Mouse (Mus musculus): ENCODE results near the gene Pnck. TPM values are rescaled to one million over a fixed set of nuclear protein-coding genes. Genes with fewer than 3 reads are reported as not detected.

The Pnck gene
- 11.6 and 12.9 TPM in 2 replicates for polyA plus RNA-seq (2014; fragmentation: Nextera tagmentation; extraction: Ambion mirVana)

DNA sequence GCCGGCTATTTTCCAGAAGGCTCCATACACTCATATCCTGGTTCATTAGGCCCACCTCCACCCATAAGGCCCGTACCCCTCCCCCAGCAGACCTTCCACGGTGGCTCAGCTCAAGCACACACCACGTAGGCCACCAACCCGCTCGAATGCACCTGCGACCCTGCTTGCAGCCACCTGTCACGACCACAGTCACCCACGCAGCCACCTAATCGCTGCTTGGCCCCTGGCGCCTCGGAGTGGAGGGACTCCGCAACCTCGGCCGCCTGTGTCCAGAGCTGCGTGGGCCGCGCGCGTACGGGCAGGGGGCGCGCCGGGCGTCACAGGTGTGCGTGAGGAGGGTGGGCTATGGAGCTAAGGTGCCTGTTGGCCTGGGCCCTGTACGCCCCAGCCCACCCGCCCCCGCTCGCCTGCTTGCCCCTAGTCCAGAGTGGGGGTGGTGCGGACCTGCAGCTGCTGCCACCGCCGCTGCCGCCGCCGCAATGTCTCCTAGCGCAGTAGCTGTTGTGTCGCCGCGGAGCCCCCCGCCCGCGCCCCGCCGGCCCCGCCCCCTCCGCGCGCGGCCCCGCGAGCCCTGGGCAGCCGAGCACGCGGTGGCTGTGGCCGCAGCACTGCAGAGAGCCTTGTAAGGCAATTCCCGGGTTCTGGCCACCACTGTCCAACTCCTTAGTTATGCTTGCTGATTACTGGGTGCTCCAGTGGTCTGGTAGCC, at the start of gene Pnck:
Gene Pnck (minus strand): TSS at position 543 of the 709 bp plus-strand sequence.
- H3K9ac ChIP-seq (ENCODE audit: low read length), result peak within 1 kb of the TSS; percentile 72
- 21% methylated on average over 50 of the region's 57 CpGs for WGBS
- H3K4me3 ChIP-seq (ENCODE audit: control insufficient read depth in 1 of 2, insufficient read depth in 1 of 2, low read depth in 1 of 2, low read length in 2 of 2), result peak within 1 kb of the TSS; percentile 46 to 47
- no peaks in the 10 kb centered on the region for H3K9me3 ChIP-seq (ENCODE audit: control insufficient read depth, low read length)
- 0 out of 2 replicates have a peak, but pooled peaks have one; percentile 37 for ATAC-seq (ENCODE audit: insufficient number of reproducible peaks, insufficient read depth, low FRiP score, low read depth)
- H3K4me1 ChIP-seq (ENCODE audit: control insufficient read depth in 2 of 2, insufficient read depth in 2 of 2, low read length in 2 of 2), result no peaks in the 10 kb centered on the region; a peak in 1 of 4 replicates
- peak within 1 kb of the TSS; percentile 77 for H3K4me2 ChIP-seq (ENCODE audit: low read length)
- H3K36me3 ChIP-seq (ENCODE audit: control insufficient read depth, insufficient read depth, low read length), result no peaks in the 10 kb centered on the region
- no peak within 1 kb of the TSS for H3K27ac ChIP-seq (replicated peaks in 1 of 2; ENCODE audit: control insufficient read depth in 1 of 2, insufficient read depth in 1 of 2, low read depth in 2 of 2, low read length in 2 of 2)
- no peaks in the 10 kb centered on the region for H3K27me3 ChIP-seq (ENCODE audit: control insufficient read depth, insufficient read depth, low read length)

DNA sequence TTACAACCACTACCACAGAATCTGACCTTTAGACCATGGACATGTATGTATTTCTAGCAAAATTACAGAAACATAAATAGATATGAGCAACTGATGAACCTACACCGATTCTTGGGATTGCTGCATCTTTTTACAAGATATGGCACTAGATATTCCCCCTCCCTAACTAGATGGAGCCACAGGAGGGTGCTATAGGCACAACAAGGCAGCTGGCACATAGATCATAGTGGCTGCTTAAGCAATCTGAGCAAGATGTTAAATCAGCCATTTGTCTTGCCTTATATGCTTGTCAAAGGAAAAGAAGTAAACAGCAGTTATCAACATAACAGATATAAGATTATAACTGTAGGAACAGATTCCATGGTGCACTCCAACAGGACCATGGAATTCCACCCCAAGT, 40.6 kb upstream of the Pnck start:
- Histone ChIP-seq H3K9me3 (ENCODE audit: control insufficient read depth, low read length) (no peaks in the 10 kb centered on the region), H3K4me3 (ENCODE audit: control insufficient read depth in 1 of 2, insufficient read depth in 1 of 2, low read depth in 1 of 2, low read length in 2 of 2) (no peak overlapping the region), H3K27me3 (ENCODE audit: control insufficient read depth, insufficient read depth, low read length) (no peaks in the 10 kb centered on the region), H3K4me1 (ENCODE audit: control insufficient read depth in 2 of 2, insufficient read depth in 2 of 2, low read length in 2 of 2) (no peaks in the 10 kb centered on the region), H3K36me3 (ENCODE audit: control insufficient read depth, insufficient read depth, low read length) (peaks cover 23% of the 10 kb centered on the region), H3K9ac (ENCODE audit: low read length) (no peak overlapping the region), H3K27ac (replicated peaks in 1 of 2; ENCODE audit: control insufficient read depth in 1 of 2, insufficient read depth in 1 of 2, low read depth in 2 of 2, low read length in 2 of 2) (no peak overlapping the region), H3K4me2 (ENCODE audit: low read length) (no peak overlapping the region)
- no peak for ATAC-seq (ENCODE audit: insufficient number of reproducible peaks, insufficient read depth, low FRiP score, low read depth)
- 77% methylated on average over 1 of the region's 1 CpGs for WGBS

DNA sequence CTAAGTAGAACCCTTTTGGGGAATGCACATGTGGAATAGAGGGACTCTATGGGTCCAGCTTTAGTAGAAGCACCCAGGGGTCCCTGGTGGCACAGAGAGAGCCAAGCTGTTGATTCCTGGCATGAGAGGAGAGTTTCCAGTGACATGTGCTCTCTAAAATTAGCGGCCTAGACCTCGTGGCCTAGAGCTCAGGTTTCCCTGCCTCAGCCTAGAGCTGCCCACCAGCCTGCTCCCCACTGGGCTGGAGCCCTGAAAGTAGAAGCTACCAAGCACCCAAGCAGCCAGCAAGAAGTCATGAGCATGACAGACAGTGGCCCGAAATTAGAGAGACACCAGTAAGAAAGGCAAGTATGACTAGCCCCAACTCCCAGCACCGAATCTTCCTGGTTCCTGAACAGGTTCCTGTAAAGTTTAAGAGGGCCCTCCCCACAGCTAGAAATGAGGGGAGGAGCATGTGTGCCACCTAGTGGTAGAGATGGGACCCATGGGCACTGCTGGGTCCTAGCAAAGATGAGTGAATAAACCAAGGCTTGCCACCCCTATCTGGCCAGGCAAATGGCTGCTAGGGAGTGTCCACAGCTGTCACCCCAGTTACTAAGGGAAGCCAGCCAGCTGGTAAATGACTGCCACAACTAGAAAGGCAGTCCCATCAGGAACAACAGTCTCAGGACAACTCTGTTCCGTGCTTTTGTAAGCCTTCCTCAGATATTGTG, 31.2 kb upstream of the Pnck start:
- Histone ChIP-seq H3K4me1 (ENCODE audit: control insufficient read depth in 2 of 2, insufficient read depth in 2 of 2, low read length in 2 of 2) (peaks cover 0 to 3% of the 10 kb centered on the region in 2 experiments; a peak in 2 of 4 replicates), H3K4me2 (ENCODE audit: low read length) (no peak overlapping the region), H3K9me3 (ENCODE audit: control insufficient read depth, low read length) (no peaks in the 10 kb centered on the region), H3K27ac (replicated peaks in 1 of 2; ENCODE audit: control insufficient read depth in 1 of 2, insufficient read depth in 1 of 2, low read depth in 2 of 2, low read length in 2 of 2) (0 out of 4 replicates have a peak overlapping the region, but pooled peaks of 1 of the 2 experiments have one; percentile 9), H3K9ac (ENCODE audit: low read length) (no peak overlapping the region), H3K27me3 (ENCODE audit: control insufficient read depth, insufficient read depth, low read length) (no peaks in the 10 kb centered on the region), H3K4me3 (ENCODE audit: control insufficient read depth in 1 of 2, insufficient read depth in 1 of 2, low read depth in 1 of 2, low read length in 2 of 2) (no peak overlapping the region), H3K36me3 (ENCODE audit: control insufficient read depth, insufficient read depth, low read length) (peaks cover 52% of the 10 kb centered on the region)
- ATAC-seq (ENCODE audit: insufficient number of reproducible peaks, insufficient read depth, low FRiP score, low read depth), result no peak
- 42% methylated on average over 5 of the region's 5 CpGs for WGBS

DNA sequence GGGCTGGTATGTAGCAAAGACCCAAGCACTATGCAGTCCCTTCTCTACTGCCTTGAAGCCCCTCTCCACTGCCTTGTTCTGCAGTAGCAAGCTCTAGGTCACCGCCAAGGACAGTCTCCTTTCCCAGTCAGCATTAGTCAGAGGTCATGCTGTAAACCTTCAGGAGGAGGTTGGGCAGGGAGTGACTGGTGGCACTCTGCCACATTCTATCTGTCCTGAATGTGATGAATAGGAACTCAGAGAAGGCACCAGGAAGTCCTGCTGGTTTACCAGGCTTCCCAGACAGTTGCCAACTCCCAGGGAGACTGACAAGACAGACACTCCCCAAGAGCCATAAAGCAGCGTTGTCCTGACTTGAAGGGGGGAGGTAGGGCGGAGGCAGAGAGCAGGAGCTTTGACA, 25.7 kb upstream of the Pnck start:
- Histone ChIP-seq H3K9me3 (ENCODE audit: control insufficient read depth, low read length) (no peaks in the 10 kb centered on the region), H3K4me2 (ENCODE audit: low read length) (no peak overlapping the region), H3K9ac (ENCODE audit: low read length) (peak overlapping the region; percentile 46; the same call in 1 of the 2 replicates), H3K4me1 (ENCODE audit: control insufficient read depth in 2 of 2, insufficient read depth in 2 of 2, low read length in 2 of 2) (peaks cover 4% of the 10 kb centered on the region in 2 experiments; a peak in 2 of 4 replicates), H3K27ac (replicated peaks in 1 of 2; ENCODE audit: control insufficient read depth in 1 of 2, insufficient read depth in 1 of 2, low read depth in 2 of 2, low read length in 2 of 2) (peak overlapping the region; percentile 91 to 92), H3K36me3 (ENCODE audit: control insufficient read depth, insufficient read depth, low read length) (peaks cover 70% of the 10 kb centered on the region), H3K4me3 (ENCODE audit: control insufficient read depth in 1 of 2, insufficient read depth in 1 of 2, low read depth in 1 of 2, low read length in 2 of 2) (no peak overlapping the region), H3K27me3 (ENCODE audit: control insufficient read depth, insufficient read depth, low read length) (no peaks in the 10 kb centered on the region)
- WGBS, result 50% methylated on average over 3 of the region's 3 CpGs
- peak; percentile 59 for ATAC-seq (ENCODE audit: insufficient number of reproducible peaks, insufficient read depth, low FRiP score, low read depth)

DNA sequence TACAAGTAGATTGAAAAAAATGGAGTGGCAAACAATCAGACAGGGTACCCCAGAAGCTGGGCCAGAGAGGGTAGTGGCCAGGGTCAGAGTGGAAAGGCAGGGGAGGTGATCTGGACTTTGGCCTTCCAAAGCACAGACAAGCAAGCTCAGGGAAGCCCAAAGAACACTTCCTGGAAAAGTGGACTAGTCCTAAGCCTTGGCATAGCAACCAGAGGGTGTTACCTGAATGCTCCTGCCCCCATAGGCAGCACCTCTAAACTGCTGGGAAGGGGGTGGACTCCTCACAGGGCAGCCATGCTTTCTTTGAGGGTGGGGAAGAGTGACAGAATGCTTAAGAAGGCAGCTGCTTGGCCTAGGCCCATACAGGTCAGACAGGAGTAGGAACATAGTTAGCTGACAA, 25.1 kb upstream of the Pnck start:
- Histone ChIP-seq H3K27me3 (ENCODE audit: control insufficient read depth, insufficient read depth, low read length) (no peaks in the 10 kb centered on the region), H3K4me1 (ENCODE audit: control insufficient read depth in 2 of 2, insufficient read depth in 2 of 2, low read length in 2 of 2) (peaks cover 4% of the 10 kb centered on the region in 2 experiments; a peak in 2 of 4 replicates), H3K27ac (replicated peaks in 1 of 2; ENCODE audit: control insufficient read depth in 1 of 2, insufficient read depth in 1 of 2, low read depth in 2 of 2, low read length in 2 of 2) (peak overlapping the region; percentile 91 to 92), H3K4me2 (ENCODE audit: low read length) (no peak overlapping the region), H3K9me3 (ENCODE audit: control insufficient read depth, low read length) (no peaks in the 10 kb centered on the region), H3K4me3 (ENCODE audit: control insufficient read depth in 1 of 2, insufficient read depth in 1 of 2, low read depth in 1 of 2, low read length in 2 of 2) (no peak overlapping the region), H3K36me3 (ENCODE audit: control insufficient read depth, insufficient read depth, low read length) (peaks cover 71% of the 10 kb centered on the region), H3K9ac (ENCODE audit: low read length) (no peak overlapping the region)
- no peak for ATAC-seq (ENCODE audit: insufficient number of reproducible peaks, insufficient read depth, low FRiP score, low read depth)

DNA sequence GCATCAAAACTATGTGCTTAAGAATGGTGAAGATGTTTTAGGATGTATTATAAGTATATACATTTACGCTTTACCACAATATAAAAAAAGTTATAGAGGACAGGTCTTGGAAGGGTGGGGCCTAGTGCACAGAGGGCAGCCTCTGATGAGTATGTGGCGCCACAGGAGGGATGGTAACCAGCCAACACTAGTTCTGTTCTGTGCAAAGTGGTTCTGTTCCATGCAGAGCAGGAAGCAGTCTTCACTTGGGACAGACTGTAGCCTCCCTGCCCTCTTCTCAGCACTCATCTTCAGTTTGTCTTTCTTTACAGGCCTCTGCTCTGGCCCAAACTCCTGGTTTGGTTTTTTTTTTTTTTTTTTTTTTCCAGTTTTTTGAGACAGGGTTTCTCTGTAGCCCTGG, 24.2 kb upstream of the Pnck start:
- H3K36me3 ChIP-seq (ENCODE audit: control insufficient read depth, insufficient read depth, low read length), result peaks cover 72% of the 10 kb centered on the region
- WGBS, result 82% methylated on average over 2 of the region's 2 CpGs
- no peaks in the 10 kb centered on the region for H3K9me3 ChIP-seq (ENCODE audit: control insufficient read depth, low read length)

DNA sequence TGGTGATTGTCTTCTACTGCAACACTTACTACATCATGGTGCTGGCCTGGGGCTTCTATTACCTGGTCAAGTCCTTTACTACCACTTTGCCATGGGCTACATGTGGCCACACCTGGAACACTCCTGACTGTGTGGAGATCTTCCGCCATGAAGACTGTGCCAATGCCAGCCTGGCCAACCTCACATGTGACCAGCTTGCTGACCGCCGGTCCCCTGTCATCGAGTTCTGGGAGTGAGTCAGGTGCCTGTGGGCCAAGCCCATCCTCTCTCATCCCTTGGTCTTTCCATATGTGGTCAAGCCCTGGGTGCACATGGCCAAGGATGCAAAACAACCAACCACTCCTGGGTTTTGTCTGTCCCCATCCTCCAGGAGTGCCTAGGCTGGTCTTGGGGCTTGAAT, 16.8 kb upstream of the Pnck start:
- Histone ChIP-seq H3K9me3 (ENCODE audit: control insufficient read depth, low read length) (no peaks in the 10 kb centered on the region), H3K4me1 (ENCODE audit: control insufficient read depth in 2 of 2, insufficient read depth in 2 of 2, low read length in 2 of 2) (peaks cover 4 to 5% of the 10 kb centered on the region in 2 experiments; a peak in 2 of 4 replicates), H3K9ac (ENCODE audit: low read length) (no peak overlapping the region), H3K4me2 (ENCODE audit: low read length) (no peak overlapping the region), H3K4me3 (ENCODE audit: control insufficient read depth in 1 of 2, insufficient read depth in 1 of 2, low read depth in 1 of 2, low read length in 2 of 2) (no peak overlapping the region), H3K27me3 (ENCODE audit: control insufficient read depth, insufficient read depth, low read length) (no peaks in the 10 kb centered on the region), H3K36me3 (ENCODE audit: control insufficient read depth, insufficient read depth, low read length) (peaks cover 56% of the 10 kb centered on the region), H3K27ac (replicated peaks in 1 of 2; ENCODE audit: control insufficient read depth in 1 of 2, insufficient read depth in 1 of 2, low read depth in 2 of 2, low read length in 2 of 2) (no peak overlapping the region)
- no peak for ATAC-seq (ENCODE audit: insufficient number of reproducible peaks, insufficient read depth, low FRiP score, low read depth)
- WGBS, result 92% methylated on average over 4 of the region's 4 CpGs

More for the DNA sequence above, 24.2 kb upstream of the Pnck start:
- Histone ChIP-seq H3K4me2 (ENCODE audit: low read length) (no peak overlapping the region), H3K27ac (replicated peaks in 1 of 2; ENCODE audit: control insufficient read depth in 1 of 2, insufficient read depth in 1 of 2, low read depth in 2 of 2, low read length in 2 of 2) (no peak overlapping the region), H3K4me3 (ENCODE audit: control insufficient read depth in 1 of 2, insufficient read depth in 1 of 2, low read depth in 1 of 2, low read length in 2 of 2) (no peak overlapping the region), H3K9ac (ENCODE audit: low read length) (no peak overlapping the region), H3K4me1 (ENCODE audit: control insufficient read depth in 2 of 2, insufficient read depth in 2 of 2, low read length in 2 of 2) (peaks cover 4% of the 10 kb centered on the region in 2 experiments; a peak in 2 of 4 replicates), H3K27me3 (ENCODE audit: control insufficient read depth, insufficient read depth, low read length) (no peaks in the 10 kb centered on the region)
- no peak for ATAC-seq (ENCODE audit: insufficient number of reproducible peaks, insufficient read depth, low FRiP score, low read depth)
